ENCODE assay signal across 8 mouse cellular contexts in the genomic region with DNA sequence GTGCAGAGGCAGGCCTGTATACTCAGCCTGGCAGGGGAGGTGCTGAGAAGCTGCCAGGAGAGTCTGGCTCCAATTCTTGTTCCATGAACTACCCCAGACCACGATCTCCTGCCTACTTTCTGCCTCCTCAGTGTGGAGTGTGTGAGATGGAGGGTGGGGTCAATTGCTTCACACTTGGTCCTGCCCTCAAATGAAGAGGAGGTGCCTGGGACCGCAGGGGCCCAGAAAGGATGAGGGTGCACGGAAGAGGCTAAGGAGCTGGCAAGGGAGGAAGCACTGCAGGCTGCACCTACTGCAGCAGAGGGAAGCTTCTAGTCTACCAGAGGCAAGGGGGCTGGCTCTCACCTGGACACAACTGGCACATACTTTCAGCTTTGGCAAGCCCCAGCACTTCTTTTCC. TPM values are rescaled to one million over a fixed set of nuclear protein-coding genes. Genes with fewer than 3 reads are reported as not detected.
DNase-seq lines count a peak whose midpoint lies in the region; ATAC-seq and TF ChIP-seq lines count a peak whose summit lies in the region.

No protein-coding gene starts in this region.

- H3K27me3 ChIP-seq in hindbrain, embryonic 14.5 days (ENCODE audit: control insufficient read depth, insufficient read depth, low read length): no peaks in the 10 kb centered on the region
- H3K27me3 ChIP-seq in liver, embryonic 14.5 days (ENCODE audit: control insufficient read depth, insufficient read depth, low read length): no peaks in the 10 kb centered on the region
- H3K27me3 ChIP-seq in myocyte (ENCODE audit: control insufficient read depth, insufficient read depth, insufficient read length): no peaks in the 10 kb centered on the region

- no peak for TF ChIP-seq POLR2A in cortical plate, adult 2 months (IDR thresholded peaks at IDR 0.05; ENCODE audit: extremely low read depth, insufficient read depth, low read length)
- no peak for TF ChIP-seq POLR2A in myocyte (IDR thresholded peaks at IDR 0.05; ENCODE audit: insufficient read length, low read depth)

- H3K36me3 ChIP-seq in hindbrain, embryonic 14.5 days (replicated peaks; ENCODE audit: control insufficient read depth, insufficient read depth): peaks cover 19% of the 10 kb centered on the region; the same call in 1 of the 2 replicates
- H3K36me3 ChIP-seq in liver, embryonic 14.5 days (replicated peaks; ENCODE audit: control insufficient read depth, insufficient read depth, low read depth): peaks cover 34% of the 10 kb centered on the region
- H3K36me3 ChIP-seq in myocyte (ENCODE audit: control insufficient read depth, insufficient read depth): no peaks in the 10 kb centered on the region

- peaks cover 62% of the 10 kb centered on the region for H3K79me2 ChIP-seq in myocyte (ENCODE audit: control insufficient read depth, insufficient read depth)

- WGBS in hindbrain, embryonic 14.5 days: 39% methylated on average over 3 of the region's 3 CpGs
- WGBS in liver, embryonic 14.5 days (ENCODE audit: insufficient replicate concordance): 22% methylated on average over 3 of the region's 3 CpGs

- peak; percentile 93 for DNase-seq in heart, adult 11 months
- no peak for DNase-seq in heart, adult 8-10 months (ENCODE audit: low spot score)
- DNase-seq in hindbrain, embryonic 14.5 days (ENCODE audit: low spot score): no peak
- no peak for DNase-seq in liver, embryonic 14.5 days (ENCODE audit: low read depth in 3 of 3, low spot score in 3 of 3)
- DNase-seq in cerebellum, adult 11 months: no peak
- no peak for DNase-seq in cerebellum, adult 18-20 months

- H3K27ac ChIP-seq in cortical plate, adult 2 months (ENCODE audit: insufficient read depth, low read length): no peak overlapping the region
- H3K27ac ChIP-seq in hindbrain, embryonic 14.5 days: no peak overlapping the region
- peak overlapping the region; percentile 88 for H3K27ac ChIP-seq in liver, embryonic 14.5 days

- no peaks in the 10 kb centered on the region for H3K9me3 ChIP-seq in hindbrain, embryonic 14.5 days (ENCODE audit: control insufficient read depth, low read length)
- no peaks in the 10 kb centered on the region for H3K9me3 ChIP-seq in liver, embryonic 14.5 days (ENCODE audit: control insufficient read depth, low read length)

- H3K9ac ChIP-seq in hindbrain, embryonic 14.5 days: peak overlapping the region; percentile 79
- H3K9ac ChIP-seq in liver, embryonic 14.5 days (replicated peaks): peak overlapping the region; percentile 83

- peak overlapping the region; percentile 73 for H3K4me2 ChIP-seq in hindbrain, embryonic 14.5 days (replicated peaks)
- H3K4me2 ChIP-seq in liver, embryonic 14.5 days (ENCODE audit: low read depth): peak overlapping the region; percentile 84
- H3K4me2 ChIP-seq in myocyte (ENCODE audit: low read depth): peak overlapping the region; percentile 82

- H3ac ChIP-seq in myocyte (ENCODE audit: control insufficient read depth, insufficient read length): no peak overlapping the region

- TF ChIP-seq EP300 in liver, embryonic 14.5 days (IDR thresholded peaks at IDR 0.05; ENCODE audit: low read depth): no peak

- H3K4me1 ChIP-seq in cortical plate, adult 2 months (ENCODE audit: control insufficient read depth, insufficient read depth, low read length): peaks cover 2% of the 10 kb centered on the region; the same call in 1 of the 2 replicates
- peaks cover 21% of the 10 kb centered on the region for H3K4me1 ChIP-seq in hindbrain, embryonic 14.5 days (replicated peaks; ENCODE audit: control insufficient read depth, insufficient read depth, low read length)
- H3K4me1 ChIP-seq in liver, embryonic 14.5 days (replicated peaks; ENCODE audit: control insufficient read depth in 2 of 2, insufficient read depth in 2 of 2, low read length in 1 of 2): peaks cover 18 to 29% of the 10 kb centered on the region in 2 experiments

- no peak for TF ChIP-seq CTCF in cortical plate, adult 2 months (IDR thresholded peaks at IDR 0.05; ENCODE audit: extremely low read depth, insufficient read depth, low read length)
- no peak for TF ChIP-seq CTCF in liver, embryonic 14.5 days (IDR thresholded peaks at IDR 0.05; ENCODE audit: low read depth)

- no peak for ATAC-seq in hindbrain, embryonic 14.5 days (ENCODE audit: low FRiP score)
- peak; percentile 30 for ATAC-seq in liver, embryonic 14.5 days (ENCODE audit: insufficient read depth)

- H3K4me3 ChIP-seq in cortical plate, adult 2 months (ENCODE audit: insufficient read depth, low read length): peak overlapping the region; percentile 91
- H3K4me3 ChIP-seq in hindbrain, embryonic 14.5 days (replicated peaks; ENCODE audit: low read length): peak overlapping the region; percentile 68
- peak overlapping the region; percentile 90 to 99 for H3K4me3 ChIP-seq in liver, embryonic 14.5 days (ENCODE audit: insufficient read depth in 1 of 2, low read depth in 2 of 2, low read length in 2 of 2)
- H3K4me3 ChIP-seq in myocyte: peak overlapping the region; percentile 89

TF ChIP-seq in myocyte, 11 proteins besides CTCF, POLR2A, EP300 and RAD21:
- TF ChIP-seq MYOD1 (IDR thresholded peaks at IDR 0.05; ENCODE audit: control insufficient read depth in 1 of 3, insufficient read length in 2 of 3, low read depth in 2 of 3) (no peak), MAX (IDR thresholded peaks at IDR 0.05; ENCODE audit: low read depth) (no peak), E2F4 (IDR thresholded peaks at IDR 0.05; ENCODE audit: insufficient read depth) (no peak), POLR2AphosphoS2 (IDR thresholded peaks at IDR 0.05; ENCODE audit: insufficient read length, low read depth) (no peak), TCF3 (IDR thresholded peaks at IDR 0.05; ENCODE audit: insufficient read length, low read depth) (no peak), TCF12 (IDR thresholded peaks at IDR 0.05; ENCODE audit: insufficient read depth, poor library complexity, severe bottlenecking) (no peak), USF1 (IDR thresholded peaks at IDR 0.05; ENCODE audit: low read depth) (no peak), SRF (IDR thresholded peaks at IDR 0.05; ENCODE audit: control insufficient read depth, insufficient read length, low read depth) (no peak), MYOG (IDR thresholded peaks at IDR 0.05; ENCODE audit: control insufficient read depth in 1 of 3, insufficient read depth in 1 of 3, insufficient read length in 2 of 3, low read depth in 2 of 3) (no peak), REST (IDR thresholded peaks at IDR 0.05; ENCODE audit: insufficient read depth, insufficient read length) (no peak), CEBPB (IDR thresholded peaks at IDR 0.05; ENCODE audit: insufficient read depth, poor library complexity, severe bottlenecking) (no peak)

RNA-seq across cellular contexts. Expression of a gene that starts 1.8 kb away (rescaled TPM):
- total RNA-seq in heart, adult 8-10 months (2022): 10 to 100 TPM; 36.7 to 39.7 (median 39.7) TPM
- 33.1 and 33.3 TPM in 2 replicates for polyA plus RNA-seq in cortical plate, adult 2 months (2012; rRNA removed)
- polyA plus RNA-seq in hindbrain, embryonic 14.5 days (2014; fragmentation: Nextera tagmentation; extraction: Ambion mirVana): 55.3 and 57.3 TPM in 2 replicates
- polyA plus RNA-seq in liver, embryonic 14.5 days (2012; rRNA removed): 28.9 and 33.2 TPM in 2 replicates
- 35.1 and 42.8 TPM in 2 replicates for polyA plus RNA-seq in liver, embryonic 14.5 days (2014; fragmentation: Nextera tagmentation; extraction: Ambion mirVana)
- polyA plus RNA-seq in myocyte (2012; fragmentation: generic; extraction: Trizol): 38.1 TPM

RNA-seq across cellular contexts. Expression of a gene that starts 33.7 kb away (rescaled TPM):
- 1 to 10 TPM; 4.9 to 7.5 (median 6.1) TPM for total RNA-seq in heart, adult 8-10 months (2022)
- polyA plus RNA-seq in cortical plate, adult 2 months (2012; rRNA removed): 6.7 and 8.7 TPM in 2 replicates
- 11.3 and 15.4 TPM in 2 replicates for polyA plus RNA-seq in hindbrain, embryonic 14.5 days (2014; fragmentation: Nextera tagmentation; extraction: Ambion mirVana)
- polyA plus RNA-seq in liver, embryonic 14.5 days (2012; rRNA removed): 7.3 and 10.4 TPM in 2 replicates
- 13.7 and 14.8 TPM in 2 replicates for polyA plus RNA-seq in liver, embryonic 14.5 days (2014; fragmentation: Nextera tagmentation; extraction: Ambion mirVana)
- 103 TPM for polyA plus RNA-seq in myocyte (2012; fragmentation: generic; extraction: Trizol)

RNA-seq across cellular contexts. Expression of a gene that starts 42.6 kb away (rescaled TPM):
- 10 to 100 TPM; 46.4 to 59.7 (median 56.5) TPM for total RNA-seq in heart, adult 8-10 months (2022)
- polyA plus RNA-seq in cortical plate, adult 2 months (2012; rRNA removed): 74.5 and 80.4 TPM in 2 replicates
- 86.8 and 98.0 TPM in 2 replicates for polyA plus RNA-seq in hindbrain, embryonic 14.5 days (2014; fragmentation: Nextera tagmentation; extraction: Ambion mirVana)
- 64.1 and 73.0 TPM in 2 replicates for polyA plus RNA-seq in liver, embryonic 14.5 days (2012; rRNA removed)
- 81.1 and 81.3 TPM in 2 replicates for polyA plus RNA-seq in liver, embryonic 14.5 days (2014; fragmentation: Nextera tagmentation; extraction: Ambion mirVana)
- polyA plus RNA-seq in myocyte (2012; fragmentation: generic; extraction: Trizol): 83.1 TPM

RNA-seq across cellular contexts. Expression of a gene that starts 42.7 kb away (rescaled TPM):
- total RNA-seq in heart, adult 8-10 months (2022): 1 to 10 TPM in 2 of 4 experiments, under 1 TPM in 2; 0.47 to 2.9 (median 1.3) TPM
- 6.5 and 7.9 TPM in 2 replicates for polyA plus RNA-seq in cortical plate, adult 2 months (2012; rRNA removed)
- 3.0 and 3.1 TPM in 2 replicates for polyA plus RNA-seq in hindbrain, embryonic 14.5 days (2014; fragmentation: Nextera tagmentation; extraction: Ambion mirVana)
- 7.2 and 7.8 TPM in 2 replicates for polyA plus RNA-seq in liver, embryonic 14.5 days (2012; rRNA removed)
- 3.5 and 4.9 TPM in 2 replicates for polyA plus RNA-seq in liver, embryonic 14.5 days (2014; fragmentation: Nextera tagmentation; extraction: Ambion mirVana)
- polyA plus RNA-seq in myocyte (2012; fragmentation: generic; extraction: Trizol): 0.24 TPM

RNA-seq across cellular contexts. Expression of a gene that starts 59.4 kb away (rescaled TPM):
- 10 to 100 TPM; 56.3 to 66.4 (median 60.9) TPM for total RNA-seq in heart, adult 8-10 months (2022)
- 80.8 and 94.9 TPM in 2 replicates for polyA plus RNA-seq in cortical plate, adult 2 months (2012; rRNA removed)
- polyA plus RNA-seq in hindbrain, embryonic 14.5 days (2014; fragmentation: Nextera tagmentation; extraction: Ambion mirVana): 30.9 and 31.2 TPM in 2 replicates
- polyA plus RNA-seq in liver, embryonic 14.5 days (2012; rRNA removed): 19.9 and 20.2 TPM in 2 replicates
- polyA plus RNA-seq in liver, embryonic 14.5 days (2014; fragmentation: Nextera tagmentation; extraction: Ambion mirVana): 15.5 and 17.0 TPM in 2 replicates
- 28.6 TPM for polyA plus RNA-seq in myocyte (2012; fragmentation: generic; extraction: Trizol)
